Mouse (Mus musculus) megakaryocyte, adult 5-6 weeks (primary cell): ENCODE measurements around the gene Ubox5. TPM values are rescaled to one million over a fixed set of nuclear protein-coding genes. Genes with fewer than 3 reads are reported as not detected.
"Not testable (repeated sequence)": the region's sequence is repeated elsewhere in the genome, so short reads cannot be mapped to it uniquely, and the experiment has no call there.

Source experiments
- ATAC-seq: 2 replicates; pipeline ENCODE4 v1.8.0; 2016; ENCODE audit warnings: mild to moderate bottlenecking, inconsistent platforms; ENCODE audit not compliant: poor library complexity, severe bottlenecking
- total RNA-seq, 2 experiments: library from RNA; stranded (forward) in 1 of 2; stranded (reverse) in 1 of 2; fragments of 153-499, 151-499 nt in 1 of 2; fragments of 221-1000, 200-1000 nt in 1 of 2; gene quantifications; 2 replicates each; pipeline versions ENCODE4 v1.2.3 to v1.2.4; 2015 to 2017

The Ubox5 gene
- total RNA-seq, 2 experiments from 2014 or later = 4.1 to 4.4 TPM

GRCm38 (mm10) chr2:130579791-130580190 lies 50.0 kb downstream of the Ubox5 start:
- ATAC-seq = no peak

- ATAC-seq = peak; percentile 58
Observed at GRCm38 (mm10) chr2:130578148-130578547, 51.7 kb downstream of the Ubox5 start.

GRCm38 (mm10) chr2:130577632-130578031 lies 52.2 kb downstream of the Ubox5 start:
- ATAC-seq = peak; percentile 71

- no peak for ATAC-seq
Observed at GRCm38 (mm10) chr2:130577021-130577420, 52.8 kb downstream of the Ubox5 start.

GRCm38 (mm10) chr2:130576564-130576963 lies 53.3 kb downstream of the Ubox5 start:
- not testable (repeated sequence) for ATAC-seq

GRCm38 (mm10) chr2:130575873-130576272 lies 54.0 kb downstream of the Ubox5 start, which contains the start of gene Oxt:
Gene Oxt, plus strand, starts transcription at chr2:130576173.
- no peak for ATAC-seq

GRCm38 (mm10) chr2:130574960-130575359 lies 54.9 kb downstream of the Ubox5 start:
- ATAC-seq = no peak

- ATAC-seq = no peak
Observed at GRCm38 (mm10) chr2:130569926-130570325, 59.9 kb downstream of the Ubox5 start.

GRCm38 (mm10) chr2:130568921-130569320 lies 60.9 kb downstream of the Ubox5 start:
- no peak for ATAC-seq

GRCm38 (mm10) chr2:130564983-130565382 lies 64.9 kb downstream of the Ubox5 start:
- no peak for ATAC-seq

- ATAC-seq = no peak
Observed at GRCm38 (mm10) chr2:130564063-130564462, 65.8 kb downstream of the Ubox5 start.

- peak; percentile 98 for ATAC-seq
Observed at GRCm38 (mm10) chr2:130563212-130564055, 66.4 kb downstream of the Ubox5 start, which contains the start of gene Mrps26. Gene Mrps26, plus strand, starts transcription at chr2:130563742.

GRCm38 (mm10) chr2:130558015-130558414 lies 71.8 kb downstream of the Ubox5 start:
- ATAC-seq = no peak

GRCm38 (mm10) chr2:130557462-130557861 lies 72.4 kb downstream of the Ubox5 start:
- no peak for ATAC-seq

GRCm38 (mm10) chr2:130556292-130556691 lies 73.5 kb downstream of the Ubox5 start:
- ATAC-seq = no peak

GRCm38 (mm10) chr2:130554841-130555240 lies 75.0 kb downstream of the Ubox5 start:
- no peak for ATAC-seq

- ATAC-seq = no peak
Observed at GRCm38 (mm10) chr2:130546957-130547356, 82.9 kb downstream of the Ubox5 start.

GRCm38 (mm10) chr2:130540266-130540665 lies 89.6 kb downstream of the Ubox5 start:
- peak; percentile 55 for ATAC-seq
